Mouse (Mus musculus): ENCODE measurements around the gene Fance. TPM values are rescaled to one million over a fixed set of nuclear protein-coding genes. Genes with fewer than 3 reads are reported as not detected.

Gene Fance
- polyA plus RNA-seq, 1 experiment, result 56.8 TPM

DNA sequence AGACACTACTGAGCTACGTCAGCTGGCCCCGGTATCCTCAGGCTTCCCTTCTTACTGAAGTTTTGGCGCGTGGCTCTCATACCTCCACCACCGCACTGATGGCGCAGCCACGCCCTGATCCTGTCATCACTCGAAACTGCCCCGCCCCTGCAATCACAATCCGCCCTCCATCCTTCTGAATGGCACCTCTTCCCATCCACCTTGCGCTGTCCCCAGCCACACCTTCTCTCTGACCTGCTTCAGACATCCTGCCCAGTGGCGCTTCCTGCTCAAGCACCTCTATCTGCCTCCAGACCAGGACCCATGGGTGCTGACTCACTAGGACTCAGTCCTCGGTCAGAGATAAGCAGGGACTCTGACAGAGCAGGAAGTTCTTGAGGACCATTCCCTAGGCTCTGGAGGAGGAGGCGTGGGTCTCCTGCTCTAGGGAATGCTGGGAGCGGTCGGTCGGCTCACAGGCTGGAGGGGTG is 62.3 kb downstream of the Fance start:
- Histone ChIP-seq H3K9me3 (replicated peaks; ENCODE audit: control insufficient read depth, insufficient read depth, low read length, poor library complexity, severe bottlenecking) (no peaks in the 10 kb centered on the region), H3K9ac (ENCODE audit: low read depth, poor library complexity, severe bottlenecking) (no peak overlapping the region), H3K27ac (ENCODE audit: insufficient read depth, low read length) (no peak overlapping the region), H3K36me3 (ENCODE audit: control insufficient read depth, insufficient read depth, low read length, poor library complexity, severe bottlenecking) (no peaks in the 10 kb centered on the region), H3K4me1 (ENCODE audit: control insufficient read depth, insufficient read depth, low read length) (peaks cover 5% of the 10 kb centered on the region), H3K27me3 (ENCODE audit: control insufficient read depth, insufficient read depth, low read length, poor library complexity, severe bottlenecking) (no peaks in the 10 kb centered on the region), H3K4me3 (ENCODE audit: low read depth, low read length) (peak overlapping the region; percentile 61)
- TF ChIP-seq POLR2A (IDR thresholded peaks at IDR 0.05; ENCODE audit: insufficient read depth, low read length) (no peak), EP300 (IDR thresholded peaks at IDR 0.05; ENCODE audit: insufficient read depth, low read depth, low read length) (no peak), CTCF (IDR thresholded peaks at IDR 0.05; ENCODE audit: low read depth, low read length) (no peak)

Other genes starting within 250 kb of the Fance start
- gene Tcp11, start 232.9 kb upstream of the Fance start, polyA plus RNA-seq (2011; ENCODE audit: insufficient read depth, insufficient read length, low read depth, missing spikeins), result 11.6 and 18.9 TPM in 2 replicates
- 17.9 and 18.0 TPM in 2 replicates for gene Scube3, start 171.4 kb upstream of the Fance start, polyA plus RNA-seq (2011; ENCODE audit: insufficient read depth, insufficient read length, low read depth, missing spikeins)
- 16.6 and 19.5 TPM in 2 replicates for gene Zfp523, start 136.4 kb upstream of the Fance start, polyA plus RNA-seq (2011; ENCODE audit: insufficient read depth, insufficient read length, low read depth, missing spikeins)
- 28.4 and 30.7 TPM in 2 replicates for gene Def6, start 105.7 kb upstream of the Fance start, polyA plus RNA-seq (2011; ENCODE audit: insufficient read depth, insufficient read length, low read depth, missing spikeins)
- 24.0 and 25.2 TPM in 2 replicates for gene Ppard, start 80.8 kb upstream of the Fance start, polyA plus RNA-seq (2011; ENCODE audit: insufficient read depth, insufficient read length, low read depth, missing spikeins)
- 1,875 and 2,151 TPM in 2 replicates for gene Rpl10a, start 15.0 kb downstream of the Fance start, polyA plus RNA-seq (2011; ENCODE audit: insufficient read depth, insufficient read length, low read depth, missing spikeins)
- 28.6 and 31.9 TPM in 2 replicates for gene Tead3, start 37.3 kb downstream of the Fance start, polyA plus RNA-seq (2011; ENCODE audit: insufficient read depth, insufficient read length, low read depth, missing spikeins)
- gene Tulp1, start 51.7 kb downstream of the Fance start, polyA plus RNA-seq (2011; ENCODE audit: insufficient read depth, insufficient read length, low read depth, missing spikeins), result 14.0 and 14.7 TPM in 2 replicates
- gene Fkbp5, start 204.0 kb downstream of the Fance start, polyA plus RNA-seq (2011; ENCODE audit: insufficient read depth, insufficient read length, low read depth, missing spikeins), result 60.2 and 67.1 TPM in 2 replicates
- not detected in 2 replicates for gene Armc12, start 217.3 kb downstream of the Fance start, polyA plus RNA-seq (2011; ENCODE audit: insufficient read depth, insufficient read length, low read depth, missing spikeins)
- not detected in 2 replicates for gene Clpsl2, start 235.9 kb downstream of the Fance start, polyA plus RNA-seq (2011; ENCODE audit: insufficient read depth, insufficient read length, low read depth, missing spikeins)
- not detected in 2 replicates for gene Clps, start 247.2 kb downstream of the Fance start, polyA plus RNA-seq (2011; ENCODE audit: insufficient read depth, insufficient read length, low read depth, missing spikeins)

All from ES-Bruce4 (cell line).